Mouse (Mus musculus) ES-Bruce4 (cell line): ENCODE data around the gene Tmem189. TPM values are rescaled to one million over a fixed set of nuclear protein-coding genes. Genes with fewer than 3 reads are reported as not detected.

Experiments used
- H3K27ac ChIP-seq: 2 replicates; pipeline ENCODE4 v1.5.1; 2012; ENCODE audit warnings: low read length, inconsistent platforms; ENCODE audit not compliant: insufficient read depth
- H3K27me3 ChIP-seq: 2 replicates; pipeline ENCODE4 v1.6.1; 2012; ENCODE audit warnings: mild to moderate bottlenecking, low read length, inconsistent platforms; ENCODE audit not compliant: control insufficient read depth, poor library complexity, insufficient read depth, severe bottlenecking
- H3K36me3 ChIP-seq: 2 replicates; pipeline ENCODE4 v1.6.1; 2012; ENCODE audit warnings: inconsistent platforms, mild to moderate bottlenecking, low read length, moderate library complexity; ENCODE audit not compliant: control insufficient read depth, poor library complexity, insufficient read depth, severe bottlenecking
- H3K4me1 ChIP-seq: one replicate; pipeline ENCODE4 v1.8.1; 2011; ENCODE audit warnings: low read length; ENCODE audit not compliant: control insufficient read depth, insufficient read depth
- H3K4me3 ChIP-seq: 2 replicates; pipeline ENCODE4 v1.5.1; 2011; ENCODE audit warnings: low read depth, mild to moderate bottlenecking, low read length
- H3K9ac ChIP-seq: 2 replicates; pipeline ENCODE4 v1.6.1; 2012; ENCODE audit warnings: low read depth, mild to moderate bottlenecking, inconsistent platforms; ENCODE audit not compliant: poor library complexity, severe bottlenecking
- H3K9me3 ChIP-seq: replicated peaks from 2 replicates; pipeline ENCODE4 v1.6.1; 2012; ENCODE audit warnings: mild to moderate bottlenecking, low read length, inconsistent platforms; ENCODE audit not compliant: control insufficient read depth, poor library complexity, insufficient read depth, severe bottlenecking
- CTCF ChIP-seq: IDR thresholded peaks from one replicate; pipeline ENCODE4 v1.8.1; 2011; ENCODE audit warnings: low read depth, low read length
- EP300 ChIP-seq: IDR thresholded peaks from 2 replicates; pipeline ENCODE4 v1.6.1; 2011; ENCODE audit warnings: low read depth, low read length; ENCODE audit not compliant: insufficient read depth
- POLR2A ChIP-seq: IDR thresholded peaks from one replicate; pipeline ENCODE4 v1.8.1; 2011; ENCODE audit warnings: low read length; ENCODE audit not compliant: insufficient read depth
- polyA plus RNA-seq: library from polyadenylated mRNA; stranded (reverse); fragments of >200 nt; gene quantifications from 2 replicates; pipeline ENCODE4 v1.2.4, GENCODE M21; 2011; ENCODE audit warnings: low read depth; ENCODE audit not compliant: missing spikeins, insufficient read depth, insufficient read length

Tmem189 gene
- polyA plus RNA-seq, 1 experiment: 45.6 TPM

DNA sequence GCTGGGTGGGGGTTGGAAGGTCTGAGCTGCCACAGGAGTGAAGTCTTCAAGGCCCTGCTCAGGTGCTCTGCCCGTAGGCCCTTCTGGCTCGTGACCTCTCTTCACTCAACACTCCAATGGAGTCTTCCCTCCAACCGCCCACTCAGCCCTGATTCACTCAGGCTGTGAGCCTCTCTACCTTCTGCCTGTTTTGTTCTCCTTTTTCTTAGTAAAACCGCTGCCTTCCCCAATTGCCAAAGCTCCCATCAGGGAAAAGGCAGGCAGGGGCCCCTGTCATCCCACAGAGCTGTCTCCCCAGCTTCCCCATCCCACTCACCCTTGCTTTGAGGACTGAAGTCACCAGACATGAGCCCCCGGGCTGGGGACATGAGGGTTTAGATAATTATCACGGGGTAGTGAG is 25.4 kb upstream of the Tmem189 start:
- TF ChIP-seq CTCF (no peak), POLR2A (no peak), EP300 (no peak)
- H3K27ac ChIP-seq: no peak overlapping the region
- no peaks in the 10 kb centered on the region for H3K9me3 ChIP-seq
- H3K4me1 ChIP-seq: no peaks in the 10 kb centered on the region
- H3K27me3 ChIP-seq: no peaks in the 10 kb centered on the region
- no peak overlapping the region for H3K9ac ChIP-seq
- no peak overlapping the region for H3K4me3 ChIP-seq
- no peaks in the 10 kb centered on the region for H3K36me3 ChIP-seq

DNA sequence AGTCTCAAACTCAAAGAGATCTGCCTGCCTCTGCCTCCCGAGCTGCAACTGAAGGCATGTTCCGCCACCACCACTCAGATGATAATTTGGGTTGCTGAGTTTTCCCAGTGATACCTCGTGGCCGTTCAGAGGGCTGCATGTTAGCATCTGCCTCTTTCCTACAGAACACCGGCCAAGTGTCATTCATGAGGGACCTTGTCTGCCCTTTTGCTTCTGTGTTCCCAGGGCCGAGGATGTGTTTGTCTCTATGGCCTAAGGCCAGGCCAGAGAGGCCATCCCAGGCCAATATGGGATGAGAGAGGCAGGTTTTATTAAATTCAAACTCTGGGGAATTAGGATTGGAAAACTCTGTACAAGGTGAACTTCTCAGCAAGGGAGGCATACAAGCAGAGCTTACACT is 24.7 kb upstream of the Tmem189 start:
- H3K27me3 ChIP-seq: no peaks in the 10 kb centered on the region
- H3K36me3 ChIP-seq: no peaks in the 10 kb centered on the region
- no peak overlapping the region for H3K4me3 ChIP-seq
- no peaks in the 10 kb centered on the region for H3K4me1 ChIP-seq
- TF ChIP-seq POLR2A (no peak), CTCF (no peak), EP300 (no peak)
- H3K9ac ChIP-seq: no peak overlapping the region
- H3K9me3 ChIP-seq: no peaks in the 10 kb centered on the region
- H3K27ac ChIP-seq: no peak overlapping the region

GRCm38 (mm10) chr2:167712872-167713821 is 23.5 kb upstream of the Tmem189 start:
- no peak overlapping the region for H3K27ac ChIP-seq
- no peak for TF ChIP-seq POLR2A
- no peak for TF ChIP-seq EP300
- TF ChIP-seq CTCF: peak; percentile 72
- no peaks in the 10 kb centered on the region for H3K36me3 ChIP-seq
- no peak overlapping the region for H3K4me3 ChIP-seq
- no peak overlapping the region for H3K9ac ChIP-seq
- no peaks in the 10 kb centered on the region for H3K9me3 ChIP-seq
- H3K27me3 ChIP-seq: no peaks in the 10 kb centered on the region
- peaks cover 4% of the 10 kb centered on the region for H3K4me1 ChIP-seq

DNA sequence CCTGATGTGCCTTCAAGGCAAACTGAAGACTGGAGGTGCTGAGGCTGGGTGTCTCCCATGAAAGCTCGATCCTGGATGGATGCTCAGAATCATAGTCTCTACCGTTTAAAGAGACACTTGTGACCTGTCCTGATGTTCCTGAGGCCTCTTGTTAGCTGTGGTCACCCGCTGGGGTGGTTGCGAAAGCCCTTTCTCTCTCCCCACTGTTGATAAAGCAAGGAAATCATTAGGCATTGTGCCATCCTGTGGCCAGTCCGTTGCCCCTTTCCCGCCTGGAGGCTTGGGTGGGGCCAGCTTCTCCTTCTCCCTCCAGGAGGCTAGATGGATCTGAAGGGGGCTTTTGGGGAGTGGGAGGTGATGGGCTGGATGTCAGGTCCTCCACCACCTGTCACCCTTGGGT is 21.0 kb upstream of the Tmem189 start:
- TF ChIP-seq CTCF (no peak), POLR2A (no peak), EP300 (no peak)
- Histone ChIP-seq H3K36me3 (no peaks in the 10 kb centered on the region), H3K27ac (no peak overlapping the region), H3K4me1 (peaks cover 4% of the 10 kb centered on the region), H3K4me3 (no peak overlapping the region), H3K27me3 (no peaks in the 10 kb centered on the region), H3K9ac (no peak overlapping the region), H3K9me3 (no peaks in the 10 kb centered on the region)

DNA sequence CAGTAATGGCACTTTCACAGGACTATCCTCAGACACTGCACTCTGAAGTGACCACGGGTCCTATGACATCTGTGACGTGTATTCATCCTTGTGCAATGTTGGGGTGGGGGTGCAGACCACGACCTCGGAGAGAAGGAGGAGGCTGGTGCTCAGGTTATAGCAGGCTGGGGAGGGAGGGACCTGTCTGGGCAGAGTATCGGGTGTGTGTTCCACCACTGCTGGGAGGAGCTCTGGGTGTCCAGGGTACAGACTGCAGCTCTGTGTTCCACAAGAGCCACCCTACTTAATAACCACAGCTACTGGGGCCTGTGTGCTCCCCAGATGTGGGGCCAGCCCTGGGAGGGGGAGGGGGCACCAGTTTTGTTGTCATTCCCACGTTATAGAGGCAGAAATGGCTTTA is 20.3 kb upstream of the Tmem189 start:
- Histone ChIP-seq H3K4me1 (peaks cover 4% of the 10 kb centered on the region), H3K9ac (no peak overlapping the region), H3K27me3 (no peaks in the 10 kb centered on the region), H3K4me3 (no peak overlapping the region), H3K27ac (no peak overlapping the region), H3K9me3 (no peaks in the 10 kb centered on the region), H3K36me3 (no peaks in the 10 kb centered on the region)
- TF ChIP-seq EP300: no peak
- TF ChIP-seq POLR2A: no peak
- TF ChIP-seq CTCF: no peak

- H3K4me3 ChIP-seq: 0 out of 2 replicates have a peak overlapping the region, but pooled peaks have one; percentile 6
These were observed 18.8 kb upstream of the Tmem189 start for GRCm38 (mm10) chr2:167708373-167708772.

More at GRCm38 (mm10) chr2:167708373-167708772, 18.8 kb upstream of the Tmem189 start:
- Histone ChIP-seq H3K4me1 (peaks cover 4% of the 10 kb centered on the region), H3K9me3 (no peaks in the 10 kb centered on the region), H3K27me3 (no peaks in the 10 kb centered on the region), H3K27ac (no peak overlapping the region), H3K36me3 (no peaks in the 10 kb centered on the region), H3K9ac (no peak overlapping the region)
- TF ChIP-seq CTCF (no peak), POLR2A (no peak), EP300 (no peak)
